Mouse (Mus musculus) heart, adult 2 months (tissue): ENCODE measurements around the gene Sypl.

Experiments used
- CTCF ChIP-seq: fragments of 200-600 bp; IDR thresholded peaks from 2 replicates; pipeline ENCODE4 v1.8.1; 2022; ENCODE audit warnings: antibody characterized with exemption, mild to moderate bottlenecking, moderate library complexity
- EP300 ChIP-seq: fragments of 200-500 bp; IDR thresholded peaks from 2 replicates; pipeline ENCODE4 v1.6.1; 2011; ENCODE audit warnings: low read depth, low read length, control low read depth; ENCODE audit not compliant: insufficient read depth
- POLR2A ChIP-seq: fragments of 200-500 bp; IDR thresholded peaks from 2 replicates; pipeline ENCODE4 v1.6.1; 2011; ENCODE audit warnings: mild to moderate bottlenecking, low read depth, low read length, control low read depth; ENCODE audit not compliant: insufficient read depth

DNA sequence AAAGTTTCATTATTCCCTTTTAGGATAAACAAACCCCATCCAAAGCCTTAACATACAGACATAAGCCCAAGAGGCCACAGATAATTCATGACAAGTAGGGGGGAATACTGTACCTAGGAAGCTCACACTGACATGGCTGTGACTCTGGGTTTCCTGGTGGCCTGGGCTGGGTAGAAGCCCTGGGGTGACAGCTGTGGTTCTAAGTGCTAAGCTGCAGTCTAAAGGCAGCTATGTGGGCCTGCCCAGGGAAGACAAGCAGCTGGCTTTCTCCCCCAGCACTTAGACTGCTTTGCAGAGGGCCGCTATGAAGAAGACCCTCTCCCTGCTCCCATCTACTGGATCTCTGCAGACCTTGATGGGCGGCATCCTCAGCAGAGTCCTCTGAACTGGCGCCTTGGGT, 25.5 kb upstream of the Sypl start:
- TF ChIP-seq CTCF (no peak), EP300 (no peak), POLR2A (no peak)
